Mouse (Mus musculus): Measurements from ENCODE around the gene Ccdc74a. TPM values are rescaled to one million over a fixed set of nuclear protein-coding genes. Genes with fewer than 3 reads are reported as not detected.

Ccdc74a gene
- polyA plus RNA-seq, 1 experiment from 2014 or later, result 2.5 TPM

GRCm38 (mm10) chr16:17665568-17665967 lies 19.3 kb downstream of the Ccdc74a start:
- H3K9me3 ChIP-seq (replicated peaks), result no peaks in the 10 kb centered on the region
- H3K4me2 ChIP-seq, result no peak overlapping the region
- no peak overlapping the region for H3K4me3 ChIP-seq (replicated peaks)
- H3K27me3 ChIP-seq, result no peaks in the 10 kb centered on the region
- no peak for ATAC-seq (ENCODE audit: insufficient read depth)
- H3K4me1 ChIP-seq (replicated peaks), result peaks cover 3% of the 10 kb centered on the region; the same call in 1 of the 2 replicates
- H3K27ac ChIP-seq (replicated peaks), result no peak overlapping the region
- no peak overlapping the region for H3K9ac ChIP-seq
- peaks cover 78% of the 10 kb centered on the region for H3K36me3 ChIP-seq (replicated peaks)

- no peak overlapping the region for H3K9ac ChIP-seq
- no peaks in the 10 kb centered on the region for H3K27me3 ChIP-seq
- no peaks in the 10 kb centered on the region for H3K9me3 ChIP-seq (replicated peaks)
- H3K4me1 ChIP-seq (replicated peaks), result peaks cover 3% of the 10 kb centered on the region; the same call in 1 of the 2 replicates
- H3K36me3 ChIP-seq (replicated peaks), result peaks cover 83% of the 10 kb centered on the region
- H3K27ac ChIP-seq (replicated peaks), result no peak overlapping the region
- ATAC-seq (ENCODE audit: insufficient read depth), result no peak
- H3K4me2 ChIP-seq, result no peak overlapping the region
- no peak overlapping the region for H3K4me3 ChIP-seq (replicated peaks)
Measured at GRCm38 (mm10) chr16:17669886-17670285, 23.6 kb downstream of the Ccdc74a start.

DNA sequence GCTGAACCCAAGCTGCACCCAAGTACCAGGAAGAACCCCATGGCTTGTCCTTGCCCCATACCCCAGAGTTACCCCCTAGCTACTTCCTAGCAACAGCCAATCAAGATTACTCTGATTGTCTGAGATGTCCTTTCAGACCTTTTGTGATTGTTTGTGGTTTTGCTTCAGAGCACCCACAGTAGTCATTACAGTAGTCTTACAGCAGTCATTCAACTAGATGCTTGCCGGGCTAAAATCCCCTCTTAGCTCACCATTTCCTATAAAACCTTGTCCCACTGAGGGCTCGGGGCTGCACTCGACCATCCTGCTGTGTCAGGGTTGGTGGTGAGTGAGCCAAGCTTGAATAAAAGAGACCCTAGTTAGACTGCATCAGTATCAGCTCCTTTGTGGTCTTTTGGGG lies 48.6 kb downstream of the Ccdc74a start:
- Histone ChIP-seq H3K4me1 (replicated peaks) (no peaks in the 10 kb centered on the region), H3K36me3 (replicated peaks) (peaks cover 46% of the 10 kb centered on the region), H3K4me2 (no peak overlapping the region), H3K4me3 (replicated peaks) (no peak overlapping the region), H3K9me3 (replicated peaks) (no peaks in the 10 kb centered on the region), H3K27ac (replicated peaks) (no peak overlapping the region), H3K9ac (no peak overlapping the region), H3K27me3 (no peaks in the 10 kb centered on the region)
- WGBS (ENCODE audit: insufficient replicate concordance), result 79% methylated on average over 3 of the region's 3 CpGs
- ATAC-seq (ENCODE audit: insufficient read depth), result no peak

Other genes starting within 250 kb of the Ccdc74a start
- 8.8 and 9.2 TPM in 2 replicates for gene Snap29, start 240.5 kb upstream of the Ccdc74a start, polyA plus RNA-seq (2015; fragmentation: Nextera tagmentation; extraction: Ambion mirVana)
- gene Pi4ka, start 240.2 kb upstream of the Ccdc74a start, polyA plus RNA-seq (2015; fragmentation: Nextera tagmentation; extraction: Ambion mirVana), result 12.0 and 13.4 TPM in 2 replicates
- gene Crkl, start 194.5 kb upstream of the Ccdc74a start, polyA plus RNA-seq (2015; fragmentation: Nextera tagmentation; extraction: Ambion mirVana), result 28.2 and 29.3 TPM in 2 replicates
- 2.3 and 3.4 TPM in 2 replicates for gene Aifm3, start 156.9 kb upstream of the Ccdc74a start, polyA plus RNA-seq (2015; fragmentation: Nextera tagmentation; extraction: Ambion mirVana)
- gene Lztr1, start 137.8 kb upstream of the Ccdc74a start, polyA plus RNA-seq (2015; fragmentation: Nextera tagmentation; extraction: Ambion mirVana), result 20.7 and 21.0 TPM in 2 replicates
- gene Thap7, start 115.3 kb upstream of the Ccdc74a start, polyA plus RNA-seq (2015; fragmentation: Nextera tagmentation; extraction: Ambion mirVana), result 21.4 and 23.7 TPM in 2 replicates
- gene Lrrc74b, start 85.2 kb upstream of the Ccdc74a start, polyA plus RNA-seq (2015; fragmentation: Nextera tagmentation; extraction: Ambion mirVana), result not detected in 2 replicates
- 0.09 and 0.14 TPM in 2 replicates for gene P2rx6, start 84.6 kb upstream of the Ccdc74a start, polyA plus RNA-seq (2015; fragmentation: Nextera tagmentation; extraction: Ambion mirVana)
- gene Slc7a4, start 63.3 kb upstream of the Ccdc74a start, polyA plus RNA-seq (2015; fragmentation: Nextera tagmentation; extraction: Ambion mirVana), result 1.9 and 2.4 TPM in 2 replicates
- gene Smpd4, start 27.1 kb upstream of the Ccdc74a start, polyA plus RNA-seq (2015; fragmentation: Nextera tagmentation; extraction: Ambion mirVana), result 14.0 and 14.3 TPM in 2 replicates
- gene Med15, start 86.4 kb downstream of the Ccdc74a start, polyA plus RNA-seq (2015; fragmentation: Nextera tagmentation; extraction: Ambion mirVana), result 15.9 and 17.1 TPM in 2 replicates
- gene Klhl22, start 113.1 kb downstream of the Ccdc74a start, polyA plus RNA-seq (2015; fragmentation: Nextera tagmentation; extraction: Ambion mirVana), result 13.0 and 14.3 TPM in 2 replicates
- 1.0 and 1.8 TPM in 2 replicates for gene Scarf2, start 150.8 kb downstream of the Ccdc74a start, polyA plus RNA-seq (2015; fragmentation: Nextera tagmentation; extraction: Ambion mirVana)
- not detected in 2 replicates for gene B830017H08Rik, start 186.7 kb downstream of the Ccdc74a start, polyA plus RNA-seq (2015; fragmentation: Nextera tagmentation; extraction: Ambion mirVana)
- 0.55 and 0.89 TPM in 2 replicates for gene Car15, start 191.9 kb downstream of the Ccdc74a start, polyA plus RNA-seq (2015; fragmentation: Nextera tagmentation; extraction: Ambion mirVana)
- gene Gm20518, start 245.2 kb downstream of the Ccdc74a start, polyA plus RNA-seq (2015; fragmentation: Nextera tagmentation; extraction: Ambion mirVana), result 0.03 and 0.07 TPM in 2 replicates
- gene Tssk1, start 247.8 kb downstream of the Ccdc74a start, polyA plus RNA-seq (2015; fragmentation: Nextera tagmentation; extraction: Ambion mirVana), result not detected in 2 replicates

Measured in liver, embryonic 15.5 days (tissue).